ENCODE assay signal across 12 mouse cellular contexts in the genomic region with DNA sequence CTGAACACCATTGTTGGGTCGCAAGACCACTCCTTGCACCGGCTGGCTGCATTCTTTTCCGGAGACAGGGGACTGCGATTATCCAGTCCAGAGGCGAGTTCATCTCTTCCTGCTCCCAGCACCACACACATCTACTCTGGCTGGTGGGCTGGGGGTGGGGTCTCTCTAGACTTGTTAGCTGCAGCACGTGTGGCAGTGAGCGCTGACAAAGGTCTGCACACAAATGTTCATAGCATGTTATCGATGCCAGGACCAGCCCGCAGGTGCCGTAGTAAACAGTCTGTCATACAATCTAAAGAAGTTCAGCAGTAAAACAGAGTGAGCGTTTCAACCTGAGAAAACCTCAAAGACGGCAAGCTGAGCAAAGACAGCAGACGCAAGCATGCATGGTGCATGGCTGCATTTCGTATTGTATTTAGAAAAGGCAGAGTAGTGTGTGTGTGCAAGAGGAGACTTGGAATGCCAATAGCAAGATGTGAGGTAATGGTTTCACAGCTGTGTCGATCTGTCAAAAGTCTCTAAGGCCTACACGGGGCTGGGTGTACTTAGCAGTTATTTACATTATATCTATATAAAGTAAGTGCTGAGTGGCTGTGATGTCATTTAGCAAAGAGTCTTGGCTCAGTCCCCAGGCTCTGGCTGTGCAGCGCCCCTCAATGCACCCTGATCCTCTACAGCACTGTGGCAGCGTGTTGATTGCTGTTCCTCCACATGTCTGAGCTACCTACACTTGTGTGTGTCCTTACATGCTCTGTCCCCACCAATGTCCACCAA. TPM values are rescaled to one million over a fixed set of nuclear protein-coding genes. Genes with fewer than 3 reads are reported as not detected.
A peak's percentile ranks its signal among the peaks of the same experiment; 100 is the strongest.
DNase-seq lines count a peak whose midpoint lies in the region; ATAC-seq and TF ChIP-seq lines count a peak whose summit lies in the region.
"Had no signal": no experiment of that assay in that cellular context is flagged by ENCODE, and none has a peak within 500 bp of the region (broad histone marks: within the 10 kb centered on the region; RNA-seq: fewer than 3 reads in every experiment).

No protein-coding gene starts in this region.

- TF ChIP-seq CTCF in left cerebral cortex, adult 2 months (IDR thresholded peaks at IDR 0.05): no peak

- 0 out of 2 replicates have a peak, but pooled peaks cover 2% of the 10 kb centered on the region for H3K4me1 ChIP-seq in forebrain, embryonic 14.5 days (ENCODE audit: control insufficient read depth, insufficient read depth, low read length)
- peaks cover 4% of the 10 kb centered on the region; the same call in 1 of the 2 replicates for H3K4me1 ChIP-seq in forebrain, embryonic 12.5 days
- H3K4me1 ChIP-seq in embryonic facial prominence, embryonic 14.5 days (ENCODE audit: control insufficient read depth, insufficient read depth, low read length): peaks cover 16% of the 10 kb centered on the region
- peaks cover 18% of the 10 kb centered on the region; the same call in 1 of the 2 replicates for H3K4me1 ChIP-seq in limb, embryonic 15.5 days
- H3K4me1 ChIP-seq in liver, embryonic 11.5 days (replicated peaks; ENCODE audit: control insufficient read depth, insufficient read depth, low read length): no peaks in the 10 kb centered on the region

- no peaks in the 10 kb centered on the region for H3K27me3 ChIP-seq in forebrain, embryonic 14.5 days (replicated peaks; ENCODE audit: control insufficient read depth, insufficient read depth, low read length)
- no peaks in the 10 kb centered on the region for H3K27me3 ChIP-seq in forebrain, embryonic 12.5 days
- H3K27me3 ChIP-seq in embryonic facial prominence, embryonic 14.5 days (replicated peaks; ENCODE audit: control insufficient read depth, insufficient read depth, low read length): no peaks in the 10 kb centered on the region
- no peaks in the 10 kb centered on the region for H3K27me3 ChIP-seq in limb, embryonic 15.5 days
- H3K27me3 ChIP-seq in liver, embryonic 11.5 days (replicated peaks; ENCODE audit: control insufficient read depth, insufficient read depth, low read length): no peaks in the 10 kb centered on the region

- no peak overlapping the region for H3K27ac ChIP-seq in forebrain, embryonic 14.5 days (ENCODE audit: low read depth, low read length)
- no peak overlapping the region for H3K27ac ChIP-seq in forebrain, embryonic 12.5 days
- H3K27ac ChIP-seq in left cerebral cortex, adult 2 months: no peak overlapping the region
- peak overlapping the region; percentile 61; the same call in 1 of the 2 replicates for H3K27ac ChIP-seq in embryonic facial prominence, embryonic 14.5 days (replicated peaks; ENCODE audit: low read depth, low read length)
- peak overlapping the region; percentile 67 for H3K27ac ChIP-seq in limb, embryonic 15.5 days
- no peak overlapping the region for H3K27ac ChIP-seq in liver, embryonic 11.5 days (ENCODE audit: low read depth, low read length)
- H3K27ac ChIP-seq: macrophage had no signal

- DNase-seq in forebrain, embryonic 14.5 days (ENCODE audit: low spot score): peak; percentile 28
- peak; percentile 12 to 58 for DNase-seq in left cerebral cortex, postnatal 14 days (ENCODE audit: low spot score in 2 of 2)
- DNase-seq in left cerebral cortex, adult 2 months (ENCODE audit: extremely low spot score in 1 of 2, low spot score in 2 of 2): no peak
- DNase-seq in embryonic facial prominence, embryonic 14.5 days (ENCODE audit: low spot score): peak; percentile 90
- DNase-seq in adrenal gland, adult (ENCODE audit: inconsistent age in 2 of 2, low spot score in 1 of 2): no peak
- DNase-seq in liver, embryonic 11.5 days (ENCODE audit: low spot score): no peak
- DNase-seq: cerebellum, postnatal 10 days; kidney, adult 18-20 months had no signal

- H3K36me3 ChIP-seq in forebrain, embryonic 14.5 days (ENCODE audit: control insufficient read depth, insufficient read depth, low read length): no peaks in the 10 kb centered on the region
- H3K36me3 ChIP-seq in forebrain, embryonic 12.5 days (replicated peaks): no peaks in the 10 kb centered on the region
- H3K36me3 ChIP-seq in embryonic facial prominence, embryonic 14.5 days (ENCODE audit: control insufficient read depth, insufficient read depth, low read length): no peaks in the 10 kb centered on the region
- no peaks in the 10 kb centered on the region for H3K36me3 ChIP-seq in limb, embryonic 15.5 days
- no peaks in the 10 kb centered on the region for H3K36me3 ChIP-seq in liver, embryonic 11.5 days (ENCODE audit: control insufficient read depth, insufficient read depth, low read length)

- intact Hi-C loops in left cerebral cortex, postnatal 14 days (cut with DNase I): no loop called here
- intact Hi-C loops in left cerebral cortex, adult 2 months (cut with DNase I): loop anchor here (2.0 to 10.0 kb wide), 2 partner anchors 51 to 133 kb away; no protein-coding TSS in a partner anchor

- no peak overlapping the region for H3K9ac ChIP-seq in forebrain, embryonic 14.5 days (ENCODE audit: low read length)
- no peak overlapping the region for H3K9ac ChIP-seq in forebrain, embryonic 12.5 days
- H3K9ac ChIP-seq in embryonic facial prominence, embryonic 14.5 days (ENCODE audit: low read depth, low read length): no peak overlapping the region
- H3K9ac ChIP-seq in limb, embryonic 15.5 days: no peak overlapping the region
- no peak overlapping the region for H3K9ac ChIP-seq in liver, embryonic 11.5 days (ENCODE audit: low read depth, low read length)

- whole genome bisulfite sequencing in forebrain, embryonic 14.5 days: 55% methylated on average over 18 of the region's 18 CpGs
- 66% methylated on average over 18 of the region's 18 CpGs for WGBS in forebrain, embryonic 12.5 days
- whole genome bisulfite sequencing in embryonic facial prominence, embryonic 14.5 days: 39% methylated on average over 18 of the region's 18 CpGs
- WGBS in limb, embryonic 15.5 days: 24% methylated on average over 18 of the region's 18 CpGs
- 61% methylated on average over 18 of the region's 18 CpGs for WGBS in liver, embryonic 11.5 days

- no peaks in the 10 kb centered on the region for H3K9me3 ChIP-seq in forebrain, embryonic 14.5 days (replicated peaks; ENCODE audit: control insufficient read depth, low read length)
- H3K9me3 ChIP-seq in forebrain, embryonic 12.5 days: no peaks in the 10 kb centered on the region
- H3K9me3 ChIP-seq in embryonic facial prominence, embryonic 14.5 days (ENCODE audit: control insufficient read depth, low read length): no peaks in the 10 kb centered on the region
- no peaks in the 10 kb centered on the region for H3K9me3 ChIP-seq in limb, embryonic 15.5 days
- H3K9me3 ChIP-seq in liver, embryonic 11.5 days (ENCODE audit: control insufficient read depth, low read length): no peaks in the 10 kb centered on the region

- H3K4me2 ChIP-seq in forebrain, embryonic 14.5 days (ENCODE audit: low read length): no peak overlapping the region
- H3K4me2 ChIP-seq in forebrain, embryonic 12.5 days: no peak overlapping the region
- H3K4me2 ChIP-seq in embryonic facial prominence, embryonic 14.5 days (ENCODE audit: low read depth, low read length): peak overlapping the region; percentile 16; the same call in 1 of the 2 replicates
- peak overlapping the region; percentile 30; the same call in 1 of the 2 replicates for H3K4me2 ChIP-seq in limb, embryonic 15.5 days
- H3K4me2 ChIP-seq in liver, embryonic 11.5 days: no peak overlapping the region

- ATAC-seq in forebrain, embryonic 14.5 days: no peak
- ATAC-seq in forebrain, embryonic 12.5 days (ENCODE audit: low FRiP score): no peak
- peak; percentile 77 for ATAC-seq in embryonic facial prominence, embryonic 14.5 days (ENCODE audit: low read depth)
- ATAC-seq in limb, embryonic 15.5 days (ENCODE audit: insufficient number of reproducible peaks, low FRiP score, low TSS enrichment, low read depth): peak; percentile 72; the same call in 1 of the 2 replicates
- ATAC-seq in liver, embryonic 11.5 days (replicated peaks; ENCODE audit: low FRiP score): no peak

- H3K4me3 ChIP-seq in forebrain, embryonic 14.5 days (ENCODE audit: low read depth, low read length): no peak overlapping the region
- H3K4me3 ChIP-seq in forebrain, embryonic 12.5 days (replicated peaks): no peak overlapping the region
- H3K4me3 ChIP-seq in left cerebral cortex, adult 2 months: no peak overlapping the region
- no peak overlapping the region for H3K4me3 ChIP-seq in embryonic facial prominence, embryonic 14.5 days (ENCODE audit: low read depth, low read length)
- H3K4me3 ChIP-seq in limb, embryonic 15.5 days: no peak overlapping the region
- no peak overlapping the region for H3K4me3 ChIP-seq in liver, embryonic 11.5 days (ENCODE audit: low read depth, low read length)

RNA-seq across cellular contexts. Expression of a gene that starts 46.0 kb away (rescaled TPM):
- polyA plus RNA-seq in forebrain, embryonic 14.5 days (2014; fragmentation: Nextera tagmentation; extraction: Ambion mirVana): not detected in 2 replicates
- polyA plus RNA-seq in forebrain, embryonic 12.5 days (2016; fragmentation: Nextera tagmentation; extraction: Ambion mirVana): 0.50 and 0.77 TPM in 2 replicates
- under 1 TPM; 0.13 to 0.18 TPM for total RNA-seq in left cerebral cortex, postnatal 14 days (2021)
- total RNA-seq in left cerebral cortex, adult 2 months (2021): under 1 TPM; 0.09 to 0.35 TPM
- polyA plus RNA-seq in embryonic facial prominence, embryonic 14.5 days (2014; fragmentation: Nextera tagmentation; extraction: Ambion mirVana): 2.9 and 3.1 TPM in 2 replicates
- 2.9 and 3.7 TPM in 2 replicates for polyA plus RNA-seq in limb, embryonic 15.5 days (2015; fragmentation: Nextera tagmentation; extraction: Ambion mirVana)
- 1.8 and 3.1 TPM in 2 replicates for polyA plus RNA-seq in liver, embryonic 11.5 days (2014; fragmentation: Nextera tagmentation; extraction: Ambion mirVana)
- polyA plus RNA-seq: macrophage; small intestine, adult 2 months had no signal

Comparison
In these comparisons a context has a peak if more than half of its experiments do, and no peak if none do; other contexts are left out.
1. DNase-seq: peak in forebrain, embryonic 14.5 days (single experiment), left cerebral cortex, postnatal 14 days (2 of 2) and embryonic facial prominence, embryonic 14.5 days (single experiment); none in left cerebral cortex, adult 2 months (0 of 2), adrenal gland, adult (0 of 2) and liver, embryonic 11.5 days (single experiment).
2. ATAC-seq: peak in embryonic facial prominence, embryonic 14.5 days (single experiment) and limb, embryonic 15.5 days (single experiment); none in forebrain, embryonic 14.5 days (single experiment), forebrain, embryonic 12.5 days (single experiment) and liver, embryonic 11.5 days (single experiment).
3. H3K27ac ChIP-seq: peak in embryonic facial prominence, embryonic 14.5 days (single experiment) and limb, embryonic 15.5 days (single experiment); none in forebrain, embryonic 14.5 days (single experiment), forebrain, embryonic 12.5 days (single experiment), left cerebral cortex, adult 2 months (single experiment) and liver, embryonic 11.5 days (single experiment).
4. H3K4me2 ChIP-seq: peak in embryonic facial prominence, embryonic 14.5 days (single experiment) and limb, embryonic 15.5 days (single experiment); none in forebrain, embryonic 14.5 days (single experiment), forebrain, embryonic 12.5 days (single experiment) and liver, embryonic 11.5 days (single experiment).